Mouse (Mus musculus): Measurements from ENCODE around the gene Rrm1.

GRCm38 (mm10) chr7:102425933-102426685, 15.4 kb upstream of the Rrm1 start:
- TF ChIP-seq CTCF (IDR thresholded peaks at IDR 0.05) (no peak), EP300 (IDR thresholded peaks at IDR 0.05) (no peak)

All from lung, postnatal 0 days (tissue).